Mouse (Mus musculus) thymus, postnatal 36 days (tissue): Measurements from ENCODE around the gene Tet3.
A peak's percentile ranks its signal among the peaks of the same experiment; 100 is the strongest.

ENCODE experiments used
- DNase-seq, 2 experiments: peaks; one replicate each; pipeline ENCODE4 v3.0.0; 2022; ENCODE audit warnings: mixed read lengths in 2 of 2

Tet3 gene

GRCm38 (mm10) chr6:83475431-83475830, 16.5 kb upstream of the Tet3 start:
- DNase-seq: no peak

- DNase-seq: no peak
These were observed 14.4 kb upstream of the Tet3 start for GRCm38 (mm10) chr6:83473240-83473639.

- DNase-seq: no peak
These were observed 12.9 kb upstream of the Tet3 start for GRCm38 (mm10) chr6:83471739-83472138.

GRCm38 (mm10) chr6:83464011-83464410, 5.1 kb upstream of the Tet3 start:
- DNase-seq: no peak

GRCm38 (mm10) chr6:83456984-83457810, 1.7 kb downstream of the Tet3 start:
- no peak for DNase-seq

- peak; percentile 80 to 88 for DNase-seq
These were observed 2.5 kb downstream of the Tet3 start for GRCm38 (mm10) chr6:83456131-83456983.

GRCm38 (mm10) chr6:83455328-83456130, 3.4 kb downstream of the Tet3 start:
- peak; percentile 75 to 81 for DNase-seq

GRCm38 (mm10) chr6:83453706-83454105, 5.2 kb downstream of the Tet3 start:
- no peak for DNase-seq

GRCm38 (mm10) chr6:83450451-83451303, 8.2 kb downstream of the Tet3 start:
- no peak for DNase-seq

- DNase-seq: no peak
These were observed 9.4 kb downstream of the Tet3 start for GRCm38 (mm10) chr6:83449440-83449839.

- no peak for DNase-seq
These were observed 10.0 kb downstream of the Tet3 start for GRCm38 (mm10) chr6:83448911-83449310.

GRCm38 (mm10) chr6:83447031-83447430, 11.9 kb downstream of the Tet3 start:
- DNase-seq: no peak

GRCm38 (mm10) chr6:83445796-83446195, 13.1 kb downstream of the Tet3 start:
- DNase-seq: no peak

GRCm38 (mm10) chr6:83443441-83444340, 15.2 kb downstream of the Tet3 start:
- DNase-seq: no peak

- DNase-seq: no peak
These were observed 16.2 kb downstream of the Tet3 start for GRCm38 (mm10) chr6:83442639-83443038.

GRCm38 (mm10) chr6:83441259-83442061, 17.4 kb downstream of the Tet3 start:
- peak; percentile 82 to 87 for DNase-seq

GRCm38 (mm10) chr6:83440510-83441258, 18.2 kb downstream of the Tet3 start:
- peak; percentile 46 to 52 for DNase-seq

- no peak for DNase-seq
These were observed 18.7 kb downstream of the Tet3 start for GRCm38 (mm10) chr6:83440197-83440509.

- no peak for DNase-seq
These were observed 19.1 kb downstream of the Tet3 start for GRCm38 (mm10) chr6:83439781-83440180.
